Mouse (Mus musculus): ENCODE results near the gene Apoa1.
A peak's percentile ranks its signal among the peaks of the same experiment; 100 is the strongest.

Gene Apoa1

GRCm38 (mm10) chr9:46215338-46216322 lies 12.8 kb upstream of the Apoa1 start:
- no peak for DNase-seq (ENCODE audit: low read depth, low spot score)

- no peak for DNase-seq (ENCODE audit: low read depth, low spot score)
Measured at GRCm38 (mm10) chr9:46216744-46217470, 11.5 kb upstream of the Apoa1 start.

DNA sequence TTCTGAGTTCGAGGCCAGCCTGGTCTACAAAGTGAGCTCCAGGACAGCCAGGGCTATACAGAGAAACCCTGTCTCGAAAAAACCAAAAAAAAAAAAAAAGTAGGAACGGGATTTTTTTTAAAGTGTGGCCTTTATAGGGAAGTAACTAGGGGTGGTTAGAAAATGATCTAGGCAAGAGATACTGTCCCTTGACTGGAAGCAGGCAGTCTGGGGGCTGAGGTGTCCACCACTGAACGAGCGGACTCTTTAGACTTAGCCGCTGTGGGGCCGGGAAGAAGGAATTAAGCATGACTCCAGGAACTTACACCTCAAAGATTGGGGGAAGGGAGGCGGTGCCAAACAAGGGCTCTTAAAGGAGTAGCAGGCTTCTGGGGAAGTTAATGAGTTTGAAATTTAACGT lies 10.2 kb upstream of the Apoa1 start:
- DNase-seq (ENCODE audit: low read depth, low spot score) = no peak

- DNase-seq (ENCODE audit: low read depth, low spot score) = no peak
Measured at GRCm38 (mm10) chr9:46223090-46223489, 5.3 kb upstream of the Apoa1 start.

GRCm38 (mm10) chr9:46224101-46224500 lies 4.3 kb upstream of the Apoa1 start:
- no peak for DNase-seq (ENCODE audit: low read depth, low spot score)

DNA sequence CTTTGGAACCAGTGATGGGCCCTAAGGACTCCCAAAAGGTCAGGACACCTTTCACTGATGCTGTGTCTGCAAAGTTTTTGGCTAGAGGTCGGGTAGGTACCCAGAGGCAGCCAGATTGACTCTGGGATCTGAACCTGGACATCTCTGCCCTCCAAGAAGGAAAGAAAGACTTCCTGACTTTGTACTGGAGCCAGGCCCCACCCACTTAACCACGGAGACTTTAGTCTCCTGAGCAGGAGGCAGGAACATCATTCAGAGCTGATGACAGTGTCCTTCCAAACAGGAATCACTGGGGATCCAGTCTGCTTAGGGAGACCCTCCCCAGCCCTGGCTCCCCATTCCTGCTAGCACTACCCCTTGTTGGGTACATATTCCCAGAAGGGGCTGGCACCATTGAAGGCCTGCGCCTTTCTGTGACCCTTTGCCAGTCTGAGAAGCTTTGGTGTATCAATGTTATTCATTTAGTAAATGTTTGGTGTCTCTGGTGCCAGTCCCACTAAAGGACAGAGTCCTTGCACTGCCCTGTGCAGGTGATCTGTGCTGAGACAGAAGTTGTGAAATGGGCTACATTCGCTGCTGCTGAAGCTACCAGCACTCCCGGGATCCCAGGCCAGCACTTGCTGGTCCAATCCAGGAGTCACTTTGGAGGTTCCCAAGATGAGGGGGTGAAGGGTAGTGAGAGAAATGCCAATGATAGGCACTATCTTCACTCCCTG lies 3.3 kb upstream of the Apoa1 start:
- no peak for DNase-seq (ENCODE audit: low read depth, low spot score)

- no peak for DNase-seq (ENCODE audit: low read depth, low spot score)
Measured at GRCm38 (mm10) chr9:46227064-46227614, 1.2 kb upstream of the Apoa1 start.

GRCm38 (mm10) chr9:46229573-46230449 lies 1.4 kb downstream of the Apoa1 start:
- DNase-seq (ENCODE audit: low read depth, low spot score) = peak; percentile 96

- DNase-seq (ENCODE audit: low read depth, low spot score) = no peak
Measured at GRCm38 (mm10) chr9:46230450-46230975, 2.1 kb downstream of the Apoa1 start.

DNA sequence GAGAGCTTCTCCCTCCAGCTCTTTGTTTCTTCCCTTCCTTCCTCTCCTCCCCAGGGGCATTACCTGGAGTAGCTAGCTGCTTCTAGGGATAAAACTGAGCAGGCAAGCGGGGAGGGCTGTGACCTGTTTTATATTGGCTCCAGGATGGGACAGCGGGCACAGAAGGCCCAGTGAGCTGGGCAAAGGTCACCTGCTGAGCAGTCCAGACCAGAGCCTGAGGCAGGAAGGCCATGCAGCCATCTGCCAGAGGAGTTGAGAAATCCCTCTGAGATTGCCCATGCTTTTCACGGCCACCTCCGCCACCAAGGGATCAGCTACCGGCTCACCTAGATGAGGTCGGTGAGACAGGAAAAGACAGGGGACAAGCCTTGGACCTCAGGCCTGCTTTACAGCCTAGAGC lies 6.8 kb downstream of the Apoa1 start:
- no peak for DNase-seq (ENCODE audit: low read depth, low spot score)

- no peak for DNase-seq (ENCODE audit: low read depth, low spot score)
Measured at GRCm38 (mm10) chr9:46235596-46235648, 7.0 kb downstream of the Apoa1 start, which contains the start of gene Apoc3. Apoc3 (minus strand) TSS chr9:46235636.

DNA sequence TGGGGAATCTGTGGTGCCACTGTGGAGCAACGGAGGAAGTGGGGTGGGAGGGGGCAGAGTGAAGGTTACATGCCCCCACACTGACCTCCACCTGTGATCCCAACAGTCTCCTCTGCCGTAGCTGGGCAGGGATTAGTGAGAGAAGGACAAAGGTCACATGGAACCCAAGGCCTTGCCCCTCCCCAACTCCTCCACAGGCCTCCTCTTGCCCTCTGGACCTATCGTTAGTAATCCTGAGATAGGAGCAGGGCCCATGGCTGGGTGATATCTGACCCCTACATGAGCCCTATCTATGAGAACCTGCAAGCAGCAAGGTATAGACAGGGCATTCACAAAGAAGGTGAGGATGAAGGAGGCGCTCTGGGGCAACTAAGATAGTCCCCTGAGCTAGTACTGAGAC lies 7.3 kb downstream of the Apoa1 start:
- no peak for DNase-seq (ENCODE audit: low read depth, low spot score)

GRCm38 (mm10) chr9:46238850-46239249 lies 10.5 kb downstream of the Apoa1 start:
- DNase-seq (ENCODE audit: low read depth, low spot score) = no peak

GRCm38 (mm10) chr9:46240526-46241153 lies 12.3 kb downstream of the Apoa1 start, which contains the start of gene Apoa4:
Apoa4 (plus strand) TSS chr9:46240696.
- DNase-seq (ENCODE audit: low read depth, low spot score) = no peak

- DNase-seq (ENCODE audit: low read depth, low spot score) = no peak
Measured at GRCm38 (mm10) chr9:46241818-46242217, 13.4 kb downstream of the Apoa1 start.

DNA sequence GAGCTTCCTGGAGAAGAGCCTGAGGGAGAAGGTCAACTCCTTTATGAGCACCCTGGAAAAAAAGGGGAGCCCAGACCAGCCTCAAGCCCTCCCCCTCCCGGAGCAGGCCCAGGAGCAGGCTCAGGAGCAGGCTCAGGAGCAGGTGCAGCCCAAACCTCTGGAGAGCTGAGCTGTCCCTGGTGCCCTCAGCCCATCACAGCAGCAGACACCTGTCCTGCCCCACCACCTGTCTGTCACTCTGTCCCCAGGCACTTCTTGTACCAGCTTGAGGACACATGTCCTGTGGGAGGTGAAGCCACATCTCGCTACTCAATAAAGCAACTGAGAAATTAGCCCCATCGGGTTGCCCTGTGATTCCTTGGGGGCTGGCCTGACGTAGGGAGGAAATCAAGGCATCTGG lies 14.7 kb downstream of the Apoa1 start:
- DNase-seq (ENCODE audit: low read depth, low spot score) = no peak

DNA sequence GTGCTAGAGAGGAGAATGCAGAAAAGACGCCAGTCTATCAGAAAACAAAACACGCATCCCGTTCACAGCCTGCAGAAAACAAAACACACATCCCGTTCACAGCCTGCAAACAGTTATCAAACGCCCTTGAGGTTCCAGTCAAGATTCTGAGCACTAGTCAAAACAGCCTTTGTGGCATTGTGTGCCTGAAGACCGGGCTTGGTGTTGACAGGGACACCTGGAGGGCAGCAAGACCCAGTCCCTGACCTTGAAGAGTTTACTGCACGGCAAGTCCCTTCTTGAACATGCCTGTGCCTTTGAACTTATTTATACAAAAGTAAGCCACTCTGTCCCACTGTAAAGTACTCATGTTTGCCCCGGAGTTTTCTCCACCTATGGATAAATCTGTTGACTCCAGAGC lies 15.2 kb downstream of the Apoa1 start:
- DNase-seq (ENCODE audit: low read depth, low spot score) = no peak

DNA sequence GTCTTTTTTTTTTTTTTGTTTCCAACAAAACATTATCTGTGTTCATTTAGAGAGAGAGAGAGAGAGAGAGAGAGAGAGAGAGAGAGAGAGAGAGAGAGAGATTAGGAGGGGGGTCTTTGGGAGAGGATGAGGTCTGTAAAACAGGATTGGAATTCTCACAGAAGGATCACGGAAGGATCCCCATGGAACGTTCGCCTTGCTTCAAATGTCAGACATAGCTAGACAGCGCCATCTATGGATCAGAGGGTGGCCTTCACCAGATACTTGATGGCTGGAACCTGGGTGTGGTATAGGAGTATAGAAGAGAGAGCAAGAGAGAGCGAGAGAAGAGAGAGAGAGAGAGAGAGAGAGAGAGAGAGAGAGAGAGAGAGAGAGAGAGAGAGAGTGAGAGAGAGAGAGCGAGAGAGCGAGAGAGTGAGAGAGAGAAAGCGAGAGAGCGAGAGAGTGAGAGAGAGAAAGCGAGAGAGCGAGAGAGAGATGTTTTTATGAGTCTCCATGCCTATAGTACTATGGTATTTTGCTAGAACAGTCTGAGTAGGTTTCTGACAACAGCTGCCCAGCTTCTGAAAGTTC lies 18.5 kb downstream of the Apoa1 start:
- DNase-seq (ENCODE audit: low read depth, low spot score) = peak; percentile 67

GRCm38 (mm10) chr9:46256177-46256576 lies 27.8 kb downstream of the Apoa1 start:
- DNase-seq (ENCODE audit: low read depth, low spot score) = no peak

DNA sequence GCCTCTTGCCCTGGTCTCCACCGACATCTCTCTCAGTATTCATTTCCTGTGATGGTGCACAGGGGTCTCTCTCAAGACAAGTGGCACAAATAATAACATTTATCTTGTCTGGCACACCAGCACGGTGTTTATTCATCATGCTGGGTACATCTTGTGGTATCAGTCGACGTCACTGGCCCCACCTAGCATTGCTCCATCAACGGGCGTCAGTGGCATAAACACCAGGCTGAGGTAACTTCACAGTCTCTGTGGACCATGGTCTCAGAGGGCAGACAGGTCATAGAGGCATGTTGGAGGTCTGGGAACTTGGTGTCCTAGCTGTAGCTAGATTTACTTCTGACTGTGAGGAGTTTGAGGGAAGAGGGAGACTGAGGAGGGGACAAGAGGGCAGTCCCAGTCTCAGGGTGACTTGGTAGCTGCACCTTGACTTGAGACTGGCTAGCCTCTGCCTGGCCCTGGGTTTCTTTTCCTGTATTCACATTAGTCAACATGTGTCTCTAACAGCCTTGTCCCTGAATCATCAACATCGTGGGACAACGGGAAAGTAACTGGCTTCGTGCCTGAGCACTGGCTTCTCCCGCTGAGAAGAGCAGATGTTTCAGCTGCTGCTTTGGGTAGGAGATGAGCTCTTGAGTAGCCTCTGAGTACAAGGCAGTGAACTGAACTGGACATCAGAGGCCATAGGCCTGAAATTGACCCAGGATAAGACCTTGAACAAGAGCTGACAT lies 28.4 kb downstream of the Apoa1 start:
- no peak for DNase-seq (ENCODE audit: low read depth, low spot score)
